Mouse (Mus musculus) lung, embryonic 15.5 days (tissue): ENCODE data around the gene Klrb1a. TPM values are rescaled to one million over a fixed set of nuclear protein-coding genes. Genes with fewer than 3 reads are reported as not detected.

ENCODE experiments used
- polyA plus RNA-seq: library from polyadenylated mRNA; unstranded; fragments of >200 nt; fragmentation: Nextera tagmentation; extraction: Ambion mirVana; gene quantifications from 2 replicates; pipeline ENCODE4 v1.2.1, GENCODE M21; 2015

The Klrb1a gene
- polyA plus RNA-seq, 1 experiment from 2014 or later = not detected

Other genes starting within 250 kb of the Klrb1a start
- 0.22 and 0.48 TPM in 2 replicates for gene Tex52, start 248.1 kb downstream of the Klrb1a start, polyA plus RNA-seq
- not detected in 2 replicates for gene Gm44596, start 248.0 kb downstream of the Klrb1a start, polyA plus RNA-seq
- gene Nrip2, start 224.2 kb downstream of the Klrb1a start, polyA plus RNA-seq = 3.0 and 3.7 TPM in 2 replicates
- 33.4 and 33.7 TPM in 2 replicates for gene Itfg2, start 198.6 kb downstream of the Klrb1a start, polyA plus RNA-seq
- 470 and 477 TPM in 2 replicates for gene Fkbp4, start 184.9 kb downstream of the Klrb1a start, polyA plus RNA-seq
- 0.25 and 2.0 TPM in 2 replicates for gene Pzp, start 96.8 kb downstream of the Klrb1a start, polyA plus RNA-seq
- gene A2ml1, start 41.9 kb downstream of the Klrb1a start, polyA plus RNA-seq = 2.4 and 2.8 TPM in 2 replicates
- not detected in 2 replicates for gene Clec2h, start 38.9 kb upstream of the Klrb1a start, polyA plus RNA-seq
- gene Klrb1, start 99.5 kb upstream of the Klrb1a start, polyA plus RNA-seq = not detected in 2 replicates
- 0.15 and 0.16 TPM in 2 replicates for gene Klrb1c, start 165.7 kb upstream of the Klrb1a start, polyA plus RNA-seq
- gene Gm44511, start 202.8 kb upstream of the Klrb1a start, polyA plus RNA-seq = not detected in 2 replicates
- gene Klrb1b, start 202.8 kb upstream of the Klrb1a start, polyA plus RNA-seq = 0.16 and 0.18 TPM in 2 replicates